Mouse (Mus musculus): ENCODE measurements around the gene Shisa9.
"Not testable (repeated sequence)": the region's sequence is repeated elsewhere in the genome, so short reads cannot be mapped to it uniquely, and the experiment has no call there.

Gene Shisa9

GRCm38 (mm10) chr16:11983616-11984270 is at the start of gene Shisa9:
Gene Shisa9, plus strand, starts transcription at chr16:11984113.
- peak; percentile 11 for DNase-seq

GRCm38 (mm10) chr16:11940477-11940876 is 43.4 kb upstream of the Shisa9 start:
- peak; percentile 62 for DNase-seq

- DNase-seq, result no peak
Observed at GRCm38 (mm10) chr16:11960691-11961090, 23.2 kb upstream of the Shisa9 start.

DNA sequence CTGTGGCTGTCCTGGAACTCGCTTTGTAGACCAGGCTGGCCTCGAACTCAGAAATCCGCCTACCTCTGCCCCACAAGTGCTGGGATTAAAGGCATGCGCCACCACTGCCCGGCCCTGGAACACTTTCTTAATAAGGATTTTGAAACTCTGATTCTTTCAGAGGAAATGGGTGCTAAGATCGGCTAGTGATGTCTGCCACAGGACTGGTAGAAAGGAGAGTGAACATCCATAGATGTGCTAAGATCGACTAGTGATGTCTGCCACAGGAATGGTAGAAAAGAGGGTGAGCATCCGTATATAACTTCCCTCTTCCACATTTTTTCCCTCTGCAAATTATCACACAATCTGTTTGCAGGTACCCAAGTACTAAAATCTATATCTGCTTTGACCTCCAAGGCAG is 17.9 kb upstream of the Shisa9 start:
- no peak for DNase-seq

DNA sequence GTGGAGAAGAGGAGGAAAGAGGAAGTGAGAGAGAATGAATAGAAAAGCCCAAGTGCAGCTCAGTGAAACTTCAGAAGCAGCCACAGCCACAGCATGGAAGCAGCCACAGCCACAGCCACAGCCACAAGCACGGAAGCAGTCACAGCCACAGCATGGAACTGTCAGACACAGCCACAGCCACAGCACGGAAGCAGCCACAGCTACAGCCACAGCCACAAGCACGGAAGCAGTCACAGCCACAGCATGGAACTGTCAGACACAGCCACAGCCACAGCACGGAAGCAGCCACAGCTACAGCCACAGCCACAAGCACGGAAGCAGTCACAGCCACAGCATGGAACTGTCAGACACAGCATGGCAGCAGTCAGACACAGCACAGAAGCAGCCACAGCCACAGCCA is 17.1 kb upstream of the Shisa9 start:
- DNase-seq, result not testable (repeated sequence)

DNA sequence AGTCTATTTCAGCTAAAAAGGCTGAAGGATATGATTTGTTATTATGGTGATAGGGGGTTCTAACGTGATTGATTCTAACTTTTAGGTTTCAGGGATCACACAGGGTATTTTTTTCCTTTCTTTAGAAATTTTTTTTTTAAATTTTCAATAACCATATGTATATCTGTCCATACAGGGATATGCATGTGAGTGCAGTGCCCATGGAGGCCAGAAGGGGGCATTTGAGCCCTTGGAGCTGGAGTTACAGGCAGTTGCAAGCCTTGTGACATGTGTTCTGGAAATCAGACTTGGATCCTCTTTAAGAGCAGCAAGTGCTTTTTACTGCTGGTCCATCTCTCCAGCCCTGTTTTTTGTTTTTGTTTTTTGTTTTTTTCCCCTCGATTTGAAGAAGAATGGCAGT is 16.3 kb upstream of the Shisa9 start:
- DNase-seq, result peak; percentile 10

DNA sequence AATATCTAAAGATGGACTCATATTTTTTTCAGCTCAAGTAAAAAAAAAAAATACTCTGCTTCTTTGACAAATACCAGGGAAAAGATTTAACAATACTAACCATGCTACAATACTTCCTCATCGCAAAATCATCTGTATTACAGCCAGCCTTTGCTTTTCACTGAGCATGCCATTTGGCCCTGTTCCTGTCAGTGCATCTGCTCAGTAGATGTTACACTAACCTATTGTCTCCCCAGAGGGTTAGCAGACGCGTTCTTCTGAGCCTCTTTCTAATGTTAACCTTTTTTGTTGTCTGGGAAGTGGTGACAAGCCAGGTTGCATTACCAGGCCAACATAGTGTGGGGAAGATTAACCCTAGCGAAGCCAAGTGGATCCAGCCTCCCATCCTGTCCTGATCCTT is 10.2 kb upstream of the Shisa9 start:
- DNase-seq, result no peak

DNA sequence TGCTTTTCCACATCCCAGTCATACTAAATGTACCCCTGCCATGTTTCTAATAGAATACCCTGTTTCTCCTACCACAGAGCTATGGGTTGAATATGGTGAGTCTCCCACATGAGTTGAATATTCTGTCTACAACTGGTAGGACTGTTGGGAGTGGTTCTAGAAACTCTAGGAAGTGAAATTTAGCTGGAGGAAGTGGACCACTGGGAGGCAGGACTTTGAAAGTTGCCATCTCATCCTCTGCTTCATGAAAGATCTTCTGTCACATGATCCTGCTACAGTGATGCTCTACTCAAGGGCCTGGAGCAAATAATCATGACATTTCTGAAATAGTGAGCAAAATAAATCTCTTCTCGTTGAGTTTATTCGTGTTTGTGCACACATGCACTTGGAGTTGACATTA is 7.2 kb upstream of the Shisa9 start:
- no peak for DNase-seq

DNA sequence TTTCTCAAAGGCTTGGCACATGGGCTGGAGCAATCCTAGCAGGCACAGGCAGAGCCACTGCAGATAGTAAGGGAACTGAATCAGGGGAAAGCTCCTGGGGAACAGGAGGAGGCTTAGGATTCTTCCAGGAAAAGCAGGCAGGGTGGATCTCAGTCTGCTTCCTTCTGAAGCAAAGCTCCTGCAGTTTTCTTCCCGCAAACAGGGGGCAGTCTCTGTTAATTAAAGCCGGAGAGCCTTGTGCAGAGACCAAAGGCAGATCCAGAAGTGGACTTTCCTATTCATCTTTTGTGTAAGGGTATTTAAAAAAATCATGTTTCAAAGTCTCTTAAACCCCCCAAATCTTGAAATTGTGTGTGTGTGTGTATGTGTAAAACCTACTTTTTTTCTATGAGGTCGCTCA is 3.1 kb upstream of the Shisa9 start:
- DNase-seq, result no peak

- DNase-seq, result peak; percentile 8
Observed at GRCm38 (mm10) chr16:11983106-11983615, 752 bp upstream of the Shisa9 start.

GRCm38 (mm10) chr16:11984271-11984791 is 418 bp downstream of the Shisa9 start:
- DNase-seq, result peak; percentile 8

- DNase-seq, result no peak
Observed at GRCm38 (mm10) chr16:11987056-11987455, 3.1 kb downstream of the Shisa9 start.

- DNase-seq, result no peak
Observed at GRCm38 (mm10) chr16:12005177-12005576, 21.3 kb downstream of the Shisa9 start.

DNA sequence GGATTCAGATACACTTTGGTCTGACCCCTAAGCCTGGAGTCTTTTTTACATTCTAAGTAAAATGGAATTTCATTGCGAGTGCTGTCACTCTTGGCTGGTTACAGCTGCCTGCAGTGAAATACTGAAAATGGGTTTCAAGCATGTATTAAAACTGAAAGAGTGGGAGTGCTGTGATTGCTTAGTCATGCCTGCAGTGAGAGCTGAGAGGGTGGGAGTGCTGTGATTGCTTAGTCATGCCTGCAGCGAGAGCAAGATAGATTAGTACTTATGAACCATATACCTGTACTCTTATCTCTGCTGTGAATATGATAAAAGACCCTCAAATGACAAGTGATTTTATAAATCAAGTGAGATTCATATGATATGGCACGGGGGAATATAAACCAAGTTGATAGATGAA is 26.2 kb downstream of the Shisa9 start:
- DNase-seq, result no peak

DNA sequence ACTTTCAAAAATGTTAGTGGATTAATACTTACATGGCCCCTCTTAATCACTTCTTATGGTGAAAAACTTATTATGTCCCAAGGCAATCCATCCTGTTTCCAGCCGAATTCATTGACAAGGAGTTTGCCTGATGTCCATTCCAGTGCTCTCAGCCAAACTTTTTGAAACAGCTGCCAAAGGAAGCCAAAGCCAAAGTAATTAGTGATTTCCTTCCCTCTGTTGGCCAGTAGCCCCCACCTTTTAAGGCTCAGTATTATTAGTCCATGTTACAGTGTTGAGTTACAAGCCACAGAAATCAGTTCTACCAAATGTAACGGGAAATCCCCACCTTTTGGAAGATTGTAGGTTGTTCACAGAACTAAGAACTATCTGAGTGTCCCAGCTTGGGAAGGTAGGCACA is 28.8 kb downstream of the Shisa9 start:
- DNase-seq, result no peak

DNA sequence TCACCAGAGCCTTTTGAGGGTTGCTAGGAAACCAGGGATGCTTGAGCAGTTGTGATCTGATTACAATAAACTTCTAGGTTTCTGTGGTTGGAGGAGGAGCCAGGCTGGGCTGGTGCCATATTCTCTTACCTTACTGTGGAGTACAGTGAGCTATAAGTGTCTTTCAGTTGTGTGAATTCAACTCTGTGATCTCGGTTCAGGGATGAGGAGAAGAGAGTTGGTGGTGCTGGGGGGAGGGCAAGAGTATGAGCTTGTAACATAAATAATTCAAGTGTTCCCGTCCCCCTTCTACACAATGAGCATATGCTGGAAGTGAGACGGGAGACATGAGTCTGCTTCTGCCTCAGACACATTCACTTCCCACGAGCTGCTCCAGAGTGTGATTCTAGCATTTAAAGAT is 30.6 kb downstream of the Shisa9 start:
- no peak for DNase-seq

- DNase-seq, result no peak
Observed at GRCm38 (mm10) chr16:12017921-12018618, 34.2 kb downstream of the Shisa9 start.

DNA sequence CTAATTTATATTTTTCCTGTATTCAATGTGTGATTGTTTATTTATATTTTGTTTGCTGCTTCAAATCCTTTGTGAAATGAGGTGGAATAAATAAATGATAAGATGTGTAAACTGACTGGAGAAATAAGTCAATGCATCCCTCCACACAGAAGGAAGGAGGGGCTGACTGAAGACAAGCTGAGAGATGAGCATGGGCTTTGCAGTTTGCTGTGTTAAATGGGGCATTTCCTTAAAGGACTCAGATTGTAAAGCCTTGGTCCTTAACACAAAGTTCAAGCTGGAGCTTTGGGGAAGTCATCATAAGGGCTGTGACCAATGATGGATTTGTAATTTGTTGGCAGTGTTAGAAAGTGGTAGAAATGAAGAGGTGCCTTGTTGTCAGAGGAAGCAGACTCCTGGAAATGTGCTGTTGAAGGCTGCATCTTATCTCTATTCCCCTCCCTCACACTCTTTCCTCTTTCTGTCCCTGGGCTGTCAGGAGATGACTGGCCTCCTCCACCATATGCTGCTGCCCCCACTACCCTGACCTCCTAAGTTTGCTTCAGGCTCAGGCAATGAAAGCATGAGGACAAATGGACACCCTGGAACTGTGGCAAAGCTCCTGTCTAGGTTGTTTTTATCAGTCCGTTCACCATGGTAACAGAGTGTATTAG is 36.3 kb downstream of the Shisa9 start:
- no peak for DNase-seq

DNA sequence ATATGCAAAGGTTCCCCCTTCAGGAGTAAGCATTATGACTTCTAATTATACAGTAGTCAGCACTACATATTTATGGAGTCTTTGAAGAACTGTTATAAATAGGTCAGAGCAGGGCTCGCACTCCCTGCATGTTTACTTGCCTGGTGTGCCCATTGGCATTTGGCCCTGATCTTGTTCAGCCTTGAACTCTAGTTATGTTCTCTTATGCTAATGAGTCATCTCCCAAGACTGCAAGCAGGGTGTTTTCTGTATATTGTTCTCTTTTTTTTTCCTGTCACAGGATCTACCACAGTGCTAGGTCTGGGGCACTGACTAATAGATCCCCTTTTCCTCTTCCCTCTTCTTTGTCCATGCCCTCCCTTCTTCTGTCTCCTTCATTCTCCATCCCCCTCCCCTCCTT is 48.5 kb downstream of the Shisa9 start:
- no peak for DNase-seq

DNA sequence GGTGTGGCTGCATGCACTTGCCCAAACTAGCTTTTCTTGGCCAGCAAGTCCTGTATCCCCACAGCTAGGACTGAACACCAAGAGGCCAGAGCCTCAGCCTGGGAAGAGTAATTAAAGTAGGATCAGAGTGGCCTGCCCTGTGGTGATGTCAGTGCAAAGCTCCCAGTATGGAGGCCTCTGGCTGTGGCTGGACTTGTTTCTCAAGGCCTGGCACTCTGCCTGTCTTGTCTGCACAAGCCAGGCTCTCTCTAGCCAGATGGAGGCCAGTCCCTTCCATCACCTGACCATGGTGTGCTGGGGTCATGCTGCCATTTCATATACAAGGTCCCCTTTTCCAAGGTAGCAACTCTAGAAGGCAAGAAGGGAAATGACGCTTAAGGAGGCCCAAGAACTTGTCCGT is 51.0 kb downstream of the Shisa9 start:
- DNase-seq, result no peak

GRCm38 (mm10) chr16:12035626-12036025 is 51.7 kb downstream of the Shisa9 start:
- no peak for DNase-seq

GRCm38 (mm10) chr16:12040935-12041334 is 57.0 kb downstream of the Shisa9 start:
- DNase-seq, result no peak

DNA sequence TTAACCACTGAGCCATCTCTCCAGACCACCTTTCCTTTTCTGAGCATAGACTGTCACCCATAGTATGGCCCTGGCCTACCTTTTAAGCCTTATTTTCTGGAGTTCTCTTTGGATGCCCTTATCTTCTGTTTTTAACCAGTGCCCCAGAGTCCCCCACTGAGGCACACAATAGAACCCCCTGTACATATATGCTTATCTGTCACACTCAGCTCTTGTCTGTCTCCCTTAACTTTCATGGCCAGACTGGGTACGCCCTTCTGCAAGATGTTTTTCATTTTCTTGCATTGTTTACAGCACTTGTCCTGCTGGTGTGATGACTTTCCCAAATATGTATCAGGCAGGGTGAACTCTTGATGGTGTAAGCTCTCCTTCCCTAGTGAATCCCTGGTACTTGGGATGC is 68.1 kb downstream of the Shisa9 start:
- no peak for DNase-seq

- DNase-seq, result no peak
Observed at GRCm38 (mm10) chr16:12072573-12072972, 88.7 kb downstream of the Shisa9 start.
